Mouse (Mus musculus) kidney, adult 18-20 months (tissue): ENCODE measurements around the gene Acss3.

ENCODE experiments used
- DNase-seq: peaks from one replicate; pipeline ENCODE4 v3.0.0; 2021

Gene Acss3

GRCm38 (mm10) chr10:107123529-107124335, at the start of gene Acss3:
Gene Acss3, minus strand, starts transcription at chr10:107123668.
- DNase-seq = peak; percentile 73

GRCm38 (mm10) chr10:107172003-107172689, 48.7 kb upstream of the Acss3 start:
- DNase-seq = no peak

GRCm38 (mm10) chr10:107166486-107166885, 43.0 kb upstream of the Acss3 start:
- no peak for DNase-seq

GRCm38 (mm10) chr10:107148759-107149158, 25.3 kb upstream of the Acss3 start:
- no peak for DNase-seq

GRCm38 (mm10) chr10:107144016-107144415, 20.5 kb upstream of the Acss3 start:
- DNase-seq = no peak

GRCm38 (mm10) chr10:107142910-107143309, 19.4 kb upstream of the Acss3 start:
- no peak for DNase-seq

GRCm38 (mm10) chr10:107122744-107123528, 532 bp downstream of the Acss3 start:
- DNase-seq = no peak

GRCm38 (mm10) chr10:107121301-107121700, 2.2 kb downstream of the Acss3 start:
- no peak for DNase-seq

GRCm38 (mm10) chr10:107119135-107119534, 4.3 kb downstream of the Acss3 start:
- no peak for DNase-seq

GRCm38 (mm10) chr10:107116709-107117267, 6.7 kb downstream of the Acss3 start:
- DNase-seq = no peak

- no peak for DNase-seq
Observed at GRCm38 (mm10) chr10:107115930-107116642, 7.4 kb downstream of the Acss3 start.

GRCm38 (mm10) chr10:107115121-107115520, 8.3 kb downstream of the Acss3 start:
- no peak for DNase-seq

- DNase-seq = no peak
Observed at GRCm38 (mm10) chr10:107094452-107094851, 29.0 kb downstream of the Acss3 start.

- no peak for DNase-seq
Observed at GRCm38 (mm10) chr10:107053846-107054624, 69.4 kb downstream of the Acss3 start.

GRCm38 (mm10) chr10:107050489-107050888, 73.0 kb downstream of the Acss3 start:
- DNase-seq = no peak

- DNase-seq = no peak
Observed at GRCm38 (mm10) chr10:107042656-107043055, 80.8 kb downstream of the Acss3 start.

- no peak for DNase-seq
Observed at GRCm38 (mm10) chr10:107040837-107041236, 82.6 kb downstream of the Acss3 start.

GRCm38 (mm10) chr10:107040378-107040777, 83.1 kb downstream of the Acss3 start:
- no peak for DNase-seq

GRCm38 (mm10) chr10:107039211-107039610, 84.3 kb downstream of the Acss3 start:
- DNase-seq = no peak

- no peak for DNase-seq
Observed at GRCm38 (mm10) chr10:107024254-107024653, 99.2 kb downstream of the Acss3 start.

GRCm38 (mm10) chr10:107021118-107021517, 102.3 kb downstream of the Acss3 start:
- DNase-seq = no peak

GRCm38 (mm10) chr10:107011142-107011541, 112.3 kb downstream of the Acss3 start:
- DNase-seq = no peak
